Mouse (Mus musculus): Measurements from ENCODE around the gene Coa4.

DNA sequence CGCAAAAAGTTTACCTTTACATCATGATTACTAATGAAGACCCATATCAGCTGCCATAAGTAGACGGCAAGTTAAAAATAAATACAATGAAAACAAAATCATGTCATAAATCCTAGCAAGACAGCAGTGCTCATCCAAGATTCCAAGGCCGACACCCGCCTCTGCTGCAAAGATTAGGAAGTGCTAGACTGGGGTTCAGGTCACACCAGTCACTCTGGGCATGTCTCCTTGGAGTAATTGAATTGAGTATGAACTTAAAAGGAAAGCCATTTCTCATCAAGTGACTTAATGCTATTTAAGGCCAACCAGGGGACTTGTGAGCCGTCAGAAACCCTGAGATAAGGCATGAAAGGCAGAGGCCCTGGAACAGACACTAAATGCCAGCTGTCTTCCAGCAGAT is 20.4 kb downstream of the Coa4 start:
- TF ChIP-seq POLR2A (IDR thresholded peaks at IDR 0.05; ENCODE audit: extremely low read depth, insufficient read depth, low read length): no peak
- no peak for TF ChIP-seq CTCF (IDR thresholded peaks at IDR 0.05; ENCODE audit: extremely low read depth, insufficient read depth, low read length)

Data from cortical plate, adult 2 months (tissue).